Mouse (Mus musculus): ENCODE results near the gene Brd4. TPM values are rescaled to one million over a fixed set of nuclear protein-coding genes. Genes with fewer than 3 reads are reported as not detected.
A peak's percentile ranks its signal among the peaks of the same experiment; 100 is the strongest.
"Not testable (repeated sequence)": the region's sequence is repeated elsewhere in the genome, so short reads cannot be mapped to it uniquely, and the experiment has no call there.

Brd4 gene
- polyA plus RNA-seq, 1 experiment from 2014 or later = 90.2 TPM

DNA sequence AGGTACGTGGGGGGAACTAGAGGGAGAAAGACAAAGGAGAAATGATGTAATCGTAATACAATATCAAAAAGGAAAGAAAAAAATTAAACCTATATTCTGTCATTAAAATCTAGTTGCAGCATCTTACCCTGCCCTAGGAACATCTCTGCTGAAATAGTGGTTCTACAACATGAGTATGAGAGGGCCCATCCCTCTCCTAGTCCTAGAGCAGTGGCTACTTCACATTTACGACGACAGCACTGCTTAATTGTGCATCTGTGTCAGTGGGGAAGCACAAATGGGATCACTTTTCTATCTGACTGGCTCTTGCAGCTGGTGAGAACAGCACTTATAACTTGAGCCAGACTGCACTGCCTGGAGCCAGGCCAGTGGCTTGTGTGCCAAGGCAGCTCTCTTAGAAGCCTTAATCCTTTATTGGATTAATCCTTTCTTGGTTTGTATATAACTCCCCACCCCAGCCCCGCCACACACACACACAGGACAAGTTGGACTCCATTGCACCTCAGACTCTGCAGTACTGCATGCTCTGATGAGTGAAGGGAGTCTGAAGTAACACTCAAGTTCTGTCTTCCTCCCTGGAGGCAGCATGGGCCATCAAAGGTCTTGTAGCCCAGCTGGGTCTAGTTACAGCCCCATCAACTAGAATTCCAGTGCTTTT, 48.9 kb downstream of the Brd4 start:
- H3K27me3 ChIP-seq (replicated peaks; ENCODE audit: control insufficient read depth, insufficient read depth, low read length) = no peaks in the 10 kb centered on the region
- H3K36me3 ChIP-seq (ENCODE audit: control insufficient read depth, insufficient read depth, low read length) = 0 out of 2 replicates have a peak, but pooled peaks cover 4% of the 10 kb centered on the region
- no peak overlapping the region for H3K9ac ChIP-seq (ENCODE audit: low read length)
- ATAC-seq (replicated peaks; ENCODE audit: low FRiP score, low TSS enrichment, low read depth) (no peak), DNase-seq (ENCODE audit: low spot score) (peak; percentile 56)
- 67% methylated on average over 5 of the region's 5 CpGs for WGBS
- H3K4me1 ChIP-seq (replicated peaks; ENCODE audit: control insufficient read depth, insufficient read depth, low read length) = no peaks in the 10 kb centered on the region
- no peak overlapping the region for H3K4me2 ChIP-seq (ENCODE audit: low read length)
- no peaks in the 10 kb centered on the region for H3K9me3 ChIP-seq (ENCODE audit: control insufficient read depth, low read length)
- no peak overlapping the region for H3K4me3 ChIP-seq (ENCODE audit: low read depth, low read length)
- no peak overlapping the region for H3K27ac ChIP-seq (ENCODE audit: low read depth)

DNA sequence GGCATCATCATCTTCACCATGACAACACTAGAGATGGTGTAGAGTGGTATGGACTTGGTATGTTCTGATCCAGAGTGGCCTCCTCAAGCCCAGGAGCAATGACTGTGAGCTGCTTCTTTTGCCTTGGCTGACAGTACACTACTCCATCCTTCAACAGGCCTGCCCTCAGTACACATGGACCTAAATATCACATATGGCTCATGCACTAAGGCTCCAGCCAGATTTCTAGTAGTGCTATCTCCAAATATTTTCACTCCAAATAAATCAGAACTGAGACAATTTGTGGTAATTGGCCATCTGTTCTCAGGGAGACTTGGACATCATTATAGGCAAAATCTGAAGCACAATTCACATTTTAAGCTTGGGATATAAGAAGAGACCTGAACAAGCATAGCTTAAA, 51.3 kb downstream of the Brd4 start:
- no peak for ATAC-seq (replicated peaks; ENCODE audit: low FRiP score, low TSS enrichment, low read depth)
- H3K36me3 ChIP-seq (ENCODE audit: control insufficient read depth, insufficient read depth, low read length) = peaks cover 16% of the 10 kb centered on the region
- H3K9me3 ChIP-seq (ENCODE audit: control insufficient read depth, low read length) = no peaks in the 10 kb centered on the region
- no peak overlapping the region for H3K4me2 ChIP-seq (ENCODE audit: low read length)
- no peak overlapping the region for H3K4me3 ChIP-seq (ENCODE audit: low read depth, low read length)
- H3K9ac ChIP-seq (ENCODE audit: low read length) = no peak overlapping the region
- H3K27me3 ChIP-seq (replicated peaks; ENCODE audit: control insufficient read depth, insufficient read depth, low read length) = no peaks in the 10 kb centered on the region
- H3K27ac ChIP-seq (ENCODE audit: low read depth) = no peak overlapping the region
- H3K4me1 ChIP-seq (replicated peaks; ENCODE audit: control insufficient read depth, insufficient read depth, low read length) = no peaks in the 10 kb centered on the region
- no peak for DNase-seq (ENCODE audit: low spot score)

DNA sequence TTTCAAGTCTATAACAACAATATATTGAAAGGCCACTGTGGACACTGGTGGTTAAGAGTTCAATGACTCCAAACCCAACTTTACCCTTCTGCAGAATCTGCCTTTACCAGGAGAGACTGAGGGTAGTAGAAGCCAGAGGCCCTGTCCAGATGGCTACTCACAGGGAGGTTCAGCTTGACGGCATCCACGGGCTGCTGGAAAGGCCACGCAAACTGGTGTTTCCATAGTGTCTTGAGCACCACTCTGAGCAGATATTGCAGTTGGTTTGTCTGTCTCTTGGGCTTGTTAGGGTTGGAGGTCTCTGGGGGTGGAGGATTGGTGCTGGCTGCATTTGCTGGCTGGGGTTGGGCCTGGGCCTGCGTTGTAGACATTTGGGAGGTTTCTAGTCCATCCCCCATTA, 55.3 kb downstream of the Brd4 start:
- H3K9ac ChIP-seq (ENCODE audit: low read length) = no peak overlapping the region
- no peak for ATAC-seq (replicated peaks; ENCODE audit: low FRiP score, low TSS enrichment, low read depth)

DNA sequence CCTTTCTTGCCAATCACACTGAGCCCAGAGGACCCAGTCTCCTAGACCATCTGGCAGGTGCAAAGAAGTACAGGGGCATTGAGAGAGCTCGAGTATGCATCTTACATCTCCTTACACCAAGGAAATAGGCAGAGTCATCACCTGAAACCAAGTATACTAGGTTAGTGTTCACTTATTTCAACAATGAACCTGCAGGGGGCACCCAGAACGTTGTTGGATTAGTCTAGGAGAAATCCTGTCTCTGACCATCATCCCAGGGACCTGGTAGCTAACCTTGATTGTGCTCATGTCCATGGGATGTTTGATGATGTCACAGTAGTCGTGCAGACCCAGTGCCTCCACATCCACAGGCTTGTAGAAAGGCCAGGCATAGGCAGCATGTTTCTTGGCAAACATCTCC, 63.6 kb downstream of the Brd4 start:
- 75% methylated on average over 3 of the region's 3 CpGs for WGBS
- no peak overlapping the region for H3K27ac ChIP-seq (ENCODE audit: low read depth)
- ATAC-seq (replicated peaks; ENCODE audit: low FRiP score, low TSS enrichment, low read depth) = no peak

More for the DNA sequence above, 55.3 kb downstream of the Brd4 start:
- H3K4me1 ChIP-seq (replicated peaks; ENCODE audit: control insufficient read depth, insufficient read depth, low read length) = no peaks in the 10 kb centered on the region
- no peak overlapping the region for H3K4me2 ChIP-seq (ENCODE audit: low read length)
- DNase-seq (ENCODE audit: low spot score) = no peak
- H3K4me3 ChIP-seq (ENCODE audit: low read depth, low read length) = no peak overlapping the region
- H3K36me3 ChIP-seq (ENCODE audit: control insufficient read depth, insufficient read depth, low read length) = peaks cover 51% of the 10 kb centered on the region
- H3K27ac ChIP-seq (ENCODE audit: low read depth) = no peak overlapping the region
- 95% methylated on average over 4 of the region's 4 CpGs for WGBS
- no peaks in the 10 kb centered on the region for H3K9me3 ChIP-seq (ENCODE audit: control insufficient read depth, low read length)
- no peaks in the 10 kb centered on the region for H3K27me3 ChIP-seq (replicated peaks; ENCODE audit: control insufficient read depth, insufficient read depth, low read length)

DNA sequence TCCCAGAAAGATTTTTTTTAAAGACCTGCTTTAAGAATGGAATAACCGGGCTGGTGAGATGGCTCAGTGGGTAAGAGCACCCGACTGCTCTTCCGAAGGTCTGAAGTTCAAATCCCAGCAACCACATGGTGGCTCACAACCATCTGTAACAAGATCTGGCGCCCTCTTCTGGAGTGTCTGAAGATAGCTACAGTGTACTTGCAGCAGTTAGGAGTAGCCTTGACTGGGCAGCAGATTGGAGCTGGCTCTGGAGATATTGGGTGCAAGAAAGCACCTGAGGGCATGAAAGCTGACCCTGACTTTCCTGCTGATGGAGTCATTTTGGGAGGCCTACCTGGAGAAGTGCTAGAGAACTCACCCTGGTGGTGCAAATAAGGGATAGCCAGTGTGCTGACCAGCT, 68.9 kb downstream of the Brd4 start:
- WGBS = 77% methylated on average over 4 of the region's 4 CpGs
- not testable (repeated sequence) for DNase-seq (ENCODE audit: low spot score); H3K27ac ChIP-seq (ENCODE audit: low read depth); H3K4me2 ChIP-seq (ENCODE audit: low read length); H3K27me3 ChIP-seq (replicated peaks; ENCODE audit: control insufficient read depth, insufficient read depth, low read length); H3K4me1 ChIP-seq (replicated peaks; ENCODE audit: control insufficient read depth, insufficient read depth, low read length); H3K4me3 ChIP-seq (ENCODE audit: low read depth, low read length); H3K9ac ChIP-seq (ENCODE audit: low read length); H3K9me3 ChIP-seq (ENCODE audit: control insufficient read depth, low read length); ATAC-seq (replicated peaks; ENCODE audit: low FRiP score, low TSS enrichment, low read depth)
- peaks cover 89% of the 10 kb centered on the region for H3K36me3 ChIP-seq (ENCODE audit: control insufficient read depth, insufficient read depth, low read length)

More for the DNA sequence above, 63.6 kb downstream of the Brd4 start:
- no peak for DNase-seq (ENCODE audit: low spot score)
- Histone ChIP-seq H3K9ac (ENCODE audit: low read length) (no peak overlapping the region), H3K27me3 (replicated peaks; ENCODE audit: control insufficient read depth, insufficient read depth, low read length) (no peaks in the 10 kb centered on the region), H3K4me2 (ENCODE audit: low read length) (no peak overlapping the region), H3K9me3 (ENCODE audit: control insufficient read depth, low read length) (no peaks in the 10 kb centered on the region), H3K36me3 (ENCODE audit: control insufficient read depth, insufficient read depth, low read length) (peaks cover 95% of the 10 kb centered on the region), H3K4me3 (ENCODE audit: low read depth, low read length) (no peak overlapping the region), H3K4me1 (replicated peaks; ENCODE audit: control insufficient read depth, insufficient read depth, low read length) (no peaks in the 10 kb centered on the region)

DNA sequence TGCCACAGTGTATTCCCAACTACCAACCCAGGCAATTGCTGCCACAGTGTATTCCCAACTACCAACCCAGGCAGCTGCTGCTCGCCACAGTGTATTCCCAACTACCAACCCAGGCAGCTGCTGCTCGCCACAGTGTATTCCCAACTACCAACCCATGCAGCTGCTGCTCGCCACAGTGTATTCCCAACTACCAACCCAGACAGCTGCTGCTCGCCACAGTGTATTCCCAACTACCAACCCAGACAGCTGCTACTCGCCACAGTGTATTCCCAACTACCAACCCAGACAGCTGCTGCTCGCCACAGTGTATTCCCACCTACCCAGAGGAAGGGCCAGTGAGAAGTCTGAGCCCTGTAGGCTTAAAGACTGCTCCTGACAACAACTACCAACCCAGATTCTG, 73.0 kb downstream of the Brd4 start:
- DNase-seq (ENCODE audit: low spot score); H3K27ac ChIP-seq (ENCODE audit: low read depth); ATAC-seq (replicated peaks; ENCODE audit: low FRiP score, low TSS enrichment, low read depth); H3K4me3 ChIP-seq (ENCODE audit: low read depth, low read length); H3K4me1 ChIP-seq (replicated peaks; ENCODE audit: control insufficient read depth, insufficient read depth, low read length); H3K27me3 ChIP-seq (replicated peaks; ENCODE audit: control insufficient read depth, insufficient read depth, low read length); H3K9ac ChIP-seq (ENCODE audit: low read length); H3K4me2 ChIP-seq (ENCODE audit: low read length); H3K9me3 ChIP-seq (ENCODE audit: control insufficient read depth, low read length): not testable (repeated sequence)
- WGBS = 92% methylated on average over 6 of the region's 6 CpGs
- H3K36me3 ChIP-seq (ENCODE audit: control insufficient read depth, insufficient read depth, low read length) = peaks cover 92% of the 10 kb centered on the region

DNA sequence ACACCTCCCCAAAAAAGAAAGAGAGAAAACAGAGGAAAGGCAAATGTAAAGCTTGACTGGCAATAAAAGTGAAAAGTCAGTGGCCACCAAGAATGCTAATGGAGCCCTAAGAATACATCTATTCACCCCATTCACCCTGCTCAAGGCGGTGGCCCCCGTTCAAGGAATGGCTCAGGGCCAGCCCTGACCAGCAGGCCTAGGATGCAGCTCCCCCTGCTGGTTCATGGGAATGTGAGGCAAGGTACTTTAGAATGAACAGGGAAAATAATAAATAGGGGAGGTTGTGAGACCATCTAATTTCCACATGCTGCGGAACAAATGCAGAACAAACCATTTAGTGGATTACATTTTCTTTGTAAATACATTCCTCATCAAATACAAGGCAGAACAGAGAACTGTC, 74.8 kb downstream of the Brd4 start:
- ATAC-seq (replicated peaks; ENCODE audit: low FRiP score, low TSS enrichment, low read depth) (no peak; the same call in 1 of the 2 replicates), DNase-seq (ENCODE audit: low spot score) (peak; percentile 71)
- Histone ChIP-seq H3K4me2 (ENCODE audit: low read length) (no peak overlapping the region), H3K4me1 (replicated peaks; ENCODE audit: control insufficient read depth, insufficient read depth, low read length) (0 out of 2 replicates have a peak, but pooled peaks cover 3% of the 10 kb centered on the region), H3K27ac (ENCODE audit: low read depth) (no peak overlapping the region), H3K27me3 (replicated peaks; ENCODE audit: control insufficient read depth, insufficient read depth, low read length) (no peaks in the 10 kb centered on the region), H3K36me3 (ENCODE audit: control insufficient read depth, insufficient read depth, low read length) (peaks cover 97% of the 10 kb centered on the region), H3K9ac (ENCODE audit: low read length) (no peak overlapping the region), H3K9me3 (ENCODE audit: control insufficient read depth, low read length) (no peaks in the 10 kb centered on the region), H3K4me3 (ENCODE audit: low read depth, low read length) (no peak overlapping the region)
- WGBS = 48% methylated on average over 3 of the region's 3 CpGs

DNA sequence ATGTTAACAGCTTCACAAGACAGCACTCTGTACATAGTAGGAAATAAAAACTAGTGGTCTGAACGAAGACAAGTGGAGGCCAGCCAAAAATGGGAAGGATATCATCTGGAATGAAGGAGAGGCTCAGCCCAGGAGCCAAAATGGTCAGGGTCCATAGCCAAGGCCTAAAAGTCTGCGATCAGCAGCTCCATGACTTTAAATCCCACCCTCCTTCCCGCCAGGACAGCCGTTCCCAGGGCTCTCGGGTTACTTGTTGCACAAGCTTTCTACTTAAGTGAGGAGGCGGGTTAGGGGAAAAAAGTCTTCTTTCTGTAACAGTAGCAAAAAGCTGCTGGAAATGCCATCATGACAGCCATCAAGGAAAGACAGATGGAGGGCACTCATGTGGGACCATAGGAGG, 75.4 kb downstream of the Brd4 start:
- Histone ChIP-seq H3K4me1 (replicated peaks; ENCODE audit: control insufficient read depth, insufficient read depth, low read length) (0 out of 2 replicates have a peak, but pooled peaks cover 3% of the 10 kb centered on the region), H3K4me3 (ENCODE audit: low read depth, low read length) (no peak overlapping the region), H3K27ac (ENCODE audit: low read depth) (0 out of 2 replicates have a peak overlapping the region, but pooled peaks have one; percentile 54), H3K9me3 (ENCODE audit: control insufficient read depth, low read length) (no peaks in the 10 kb centered on the region), H3K27me3 (replicated peaks; ENCODE audit: control insufficient read depth, insufficient read depth, low read length) (no peaks in the 10 kb centered on the region), H3K36me3 (ENCODE audit: control insufficient read depth, insufficient read depth, low read length) (peaks cover 97% of the 10 kb centered on the region), H3K4me2 (ENCODE audit: low read length) (no peak overlapping the region), H3K9ac (ENCODE audit: low read length) (no peak overlapping the region)
- DNase-seq (ENCODE audit: low spot score) (no peak), ATAC-seq (replicated peaks; ENCODE audit: low FRiP score, low TSS enrichment, low read depth) (no peak)
- 67% methylated on average over 6 of the region's 6 CpGs for WGBS

DNA sequence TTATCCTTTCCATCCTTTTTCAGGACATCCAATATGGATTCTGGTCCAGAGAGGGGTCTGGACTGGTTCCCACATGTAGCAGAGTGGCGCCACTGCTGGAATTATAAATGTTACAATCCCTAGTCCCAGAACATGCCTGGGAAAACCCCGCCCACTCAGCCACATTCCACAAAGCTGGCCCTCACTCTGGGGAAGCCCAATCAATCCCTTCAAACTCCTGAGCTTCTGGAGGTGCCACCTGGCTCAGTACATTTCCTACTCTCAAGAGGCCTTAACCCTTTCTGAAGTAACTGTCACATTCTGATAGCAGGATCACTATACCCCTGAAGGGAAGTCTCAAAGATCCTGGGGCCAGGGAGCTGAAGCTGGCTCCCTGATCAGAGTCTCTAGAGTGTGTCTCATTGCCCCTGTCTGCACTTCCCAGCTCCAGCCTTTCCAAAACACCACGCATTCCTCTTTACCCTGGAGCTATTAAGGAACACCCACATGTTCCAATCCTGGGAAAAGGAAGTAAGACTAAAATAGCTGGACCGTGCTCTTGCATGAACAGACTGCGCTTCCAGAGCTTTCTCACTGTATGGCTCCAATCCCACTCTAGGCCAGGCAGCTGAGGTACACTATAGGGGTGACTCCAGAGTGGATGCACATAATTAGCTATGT, 76.8 kb downstream of the Brd4 start:
- Histone ChIP-seq H3K9me3 (ENCODE audit: control insufficient read depth, low read length) (no peaks in the 10 kb centered on the region), H3K9ac (ENCODE audit: low read length) (no peak overlapping the region), H3K4me2 (ENCODE audit: low read length) (no peak overlapping the region), H3K27ac (ENCODE audit: low read depth) (peak overlapping the region; percentile 54), H3K4me3 (ENCODE audit: low read depth, low read length) (no peak overlapping the region), H3K27me3 (replicated peaks; ENCODE audit: control insufficient read depth, insufficient read depth, low read length) (no peaks in the 10 kb centered on the region), H3K4me1 (replicated peaks; ENCODE audit: control insufficient read depth, insufficient read depth, low read length) (0 out of 2 replicates have a peak, but pooled peaks cover 3% of the 10 kb centered on the region), H3K36me3 (ENCODE audit: control insufficient read depth, insufficient read depth, low read length) (peaks cover 96% of the 10 kb centered on the region)
- DNase-seq (ENCODE audit: low spot score) (no peak), ATAC-seq (replicated peaks; ENCODE audit: low FRiP score, low TSS enrichment, low read depth) (no peak)
- 71% methylated on average over 5 of the region's 5 CpGs for WGBS

Measured in intestine, embryonic 14.5 days (tissue).